Mouse (Mus musculus) neural tube, embryonic 13.5 days (tissue): ENCODE data around the gene C1ql1. TPM values are rescaled to one million over a fixed set of nuclear protein-coding genes. Genes with fewer than 3 reads are reported as not detected.

Experiments used
- ATAC-seq: fragments of 200-750 bp; cut with Nextera tagmentation; 2 replicates; pipeline ENCODE4 v1.8.0; 2017; ENCODE audit warnings: low read depth, mild to moderate bottlenecking, moderate TSS enrichment, moderate library complexity
- H3K27ac ChIP-seq: fragments of 300-500 bp; sonication (generic); replicated peaks from 2 replicates; pipeline ENCODE4 v1.5.1; 2015; ENCODE audit warnings: moderate library complexity, mild to moderate bottlenecking, inconsistent platforms
- H3K27me3 ChIP-seq: fragments of 300-500 bp; sonication (generic); 2 replicates; pipeline ENCODE4 v1.6.1; 2015; ENCODE audit warnings: mild to moderate bottlenecking, inconsistent platforms
- H3K36me3 ChIP-seq: fragments of 300-500 bp; sonication (generic); 2 replicates; pipeline ENCODE4 v1.6.1; 2015; ENCODE audit warnings: mild to moderate bottlenecking, inconsistent platforms
- H3K4me1 ChIP-seq: fragments of 300-500 bp; sonication (generic); replicated peaks from 2 replicates; pipeline ENCODE4 v1.6.1; 2015; ENCODE audit warnings: inconsistent platforms
- H3K4me2 ChIP-seq: fragments of 300-500 bp; sonication (generic); 2 replicates; pipeline ENCODE4 v1.6.1; 2015; ENCODE audit warnings: inconsistent platforms, mild to moderate bottlenecking, moderate library complexity
- H3K4me3 ChIP-seq: fragments of 300-500 bp; sonication (generic); 2 replicates; pipeline ENCODE4 v1.5.1; 2015; ENCODE audit warnings: mild to moderate bottlenecking, inconsistent platforms
- H3K9ac ChIP-seq: fragments of 300-500 bp; sonication (generic); 2 replicates; pipeline ENCODE4 v1.6.1; 2015; ENCODE audit warnings: moderate library complexity, mild to moderate bottlenecking, inconsistent platforms
- H3K9me3 ChIP-seq: fragments of 300-500 bp; sonication (generic); 2 replicates; pipeline ENCODE4 v1.6.1; 2016; ENCODE audit warnings: inconsistent platforms
- WGBS: fragments of 180-500 bp; shearing (Covaris S2); methylation state at CpG from one replicate; pipeline ENCODE4 v1.1.7; 2015; 5-methylcytosine and 5-hydroxymethylcytosine counted together
- polyA plus RNA-seq: library from polyadenylated mRNA; unstranded; fragments of >200 nt; fragmentation: Nextera tagmentation; extraction: Ambion mirVana; gene quantifications from 2 replicates; pipeline ENCODE4 v1.2.1, GENCODE M21; 2015

Gene C1ql1
- polyA plus RNA-seq, 1 experiment from 2014 or later, result 2.0 TPM

DNA sequence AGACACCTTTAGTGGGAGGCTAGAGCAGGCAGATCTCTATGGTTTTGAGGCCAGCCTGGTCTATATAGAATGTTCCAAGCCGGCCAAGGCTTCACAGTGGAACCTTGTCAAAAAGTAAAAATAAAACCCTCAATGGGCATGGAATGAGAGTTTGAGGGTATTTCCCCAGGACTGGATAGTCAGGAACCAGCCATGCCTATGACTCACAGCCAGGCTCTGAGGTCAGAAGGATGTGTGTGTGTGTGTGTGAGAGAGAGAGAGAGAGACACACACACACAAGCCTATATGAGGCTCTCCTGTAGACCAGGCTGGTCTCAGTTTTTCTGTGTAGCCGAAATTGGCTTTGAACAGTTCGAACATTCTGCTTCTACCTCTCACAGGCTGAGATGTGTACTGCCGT, 51.8 kb downstream of the C1ql1 start:
- Histone ChIP-seq H3K9me3 (no peaks in the 10 kb centered on the region), H3K27me3 (peaks cover 89% of the 10 kb centered on the region), H3K4me3 (no peak overlapping the region), H3K9ac (no peak overlapping the region), H3K27ac (no peak overlapping the region), H3K36me3 (no peaks in the 10 kb centered on the region), H3K4me1 (peaks cover 11% of the 10 kb centered on the region), H3K4me2 (no peak overlapping the region)
- no peak for ATAC-seq
- 84% methylated on average over 4 of the region's 4 CpGs for WGBS

DNA sequence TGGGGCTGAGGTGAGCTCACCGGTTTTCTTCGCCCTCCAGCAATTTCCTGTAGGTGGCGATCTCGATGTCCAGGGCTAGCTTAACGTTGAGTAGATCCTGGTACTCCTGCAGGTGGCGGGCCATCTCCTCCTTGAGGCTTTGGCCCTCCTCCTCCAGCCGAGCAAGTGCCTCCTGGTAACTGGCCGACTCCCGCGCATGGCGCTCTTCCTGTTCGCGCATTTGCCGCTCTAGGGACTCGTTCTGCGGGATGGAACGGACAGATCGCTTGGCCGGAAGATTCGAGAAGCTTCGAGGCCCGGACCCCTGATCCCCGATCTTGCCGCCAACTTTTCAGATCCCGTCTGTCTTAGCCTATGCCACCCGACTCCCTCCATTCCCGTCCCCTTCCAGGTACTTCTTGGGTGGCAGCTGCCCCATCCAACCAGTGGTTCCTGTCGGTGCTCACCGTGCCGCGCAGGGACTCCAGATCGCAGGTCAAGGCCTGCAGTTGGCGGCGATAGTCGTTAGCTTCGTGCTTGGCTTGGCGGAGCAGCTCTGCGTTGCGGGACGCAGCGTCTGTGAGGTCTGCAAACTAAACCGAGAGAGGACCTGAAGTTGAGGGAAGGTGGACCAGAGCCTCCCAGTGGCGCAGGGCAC, 53.4 kb downstream of the C1ql1 start:
- no peak for ATAC-seq
- WGBS, result 3% methylated on average over 43 of the region's 43 CpGs
- Histone ChIP-seq H3K36me3 (no peaks in the 10 kb centered on the region), H3K4me1 (peaks cover 17% of the 10 kb centered on the region), H3K4me2 (peak overlapping the region; percentile 51), H3K27ac (no peak overlapping the region), H3K9ac (peak overlapping the region; percentile 49; the same call in 1 of the 2 replicates), H3K4me3 (peak overlapping the region; percentile 26), H3K27me3 (peaks cover 84% of the 10 kb centered on the region), H3K9me3 (no peaks in the 10 kb centered on the region)

DNA sequence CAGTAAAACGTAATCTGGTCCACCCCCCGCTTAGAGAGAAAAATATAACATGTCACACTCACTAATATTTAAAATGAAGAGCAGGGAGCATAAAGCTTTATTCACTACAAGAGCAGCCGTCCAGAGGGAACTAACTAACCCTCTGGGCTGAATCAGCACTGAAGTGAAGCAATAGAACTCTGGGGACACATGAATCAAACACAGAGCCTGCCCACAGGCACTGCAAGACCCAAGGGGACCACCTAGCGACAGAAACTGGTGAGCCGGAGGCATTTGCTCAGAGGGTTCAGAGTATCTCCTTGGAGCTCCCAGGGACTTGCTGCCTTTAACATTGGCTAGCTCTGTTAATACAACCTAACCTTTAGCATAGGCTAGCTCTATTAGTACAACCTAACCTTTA, 56.4 kb downstream of the C1ql1 start:
- no peak overlapping the region for H3K9ac ChIP-seq
- no peak overlapping the region for H3K4me2 ChIP-seq
- no peak overlapping the region for H3K4me3 ChIP-seq
- H3K9me3 ChIP-seq, result no peaks in the 10 kb centered on the region
- no peaks in the 10 kb centered on the region for H3K36me3 ChIP-seq
- peaks cover 78% of the 10 kb centered on the region for H3K27me3 ChIP-seq
- 42% methylated on average over 5 of the region's 5 CpGs for WGBS
- H3K27ac ChIP-seq, result no peak overlapping the region
- H3K4me1 ChIP-seq, result peaks cover 21% of the 10 kb centered on the region
- ATAC-seq, result no peak

Other genes starting within 250 kb of the C1ql1 start
- gene Ccdc43, start 248.9 kb downstream of the C1ql1 start, polyA plus RNA-seq, result 33.4 and 43.0 TPM in 2 replicates
- gene Adam11, start 185.2 kb downstream of the C1ql1 start, polyA plus RNA-seq, result 40.1 and 47.0 TPM in 2 replicates
- 38.2 and 40.5 TPM in 2 replicates for gene Gjc1, start 127.0 kb downstream of the C1ql1 start, polyA plus RNA-seq
- gene Higd1b, start 110.8 kb downstream of the C1ql1 start, polyA plus RNA-seq, result 2.1 and 2.6 TPM in 2 replicates
- gene Eftud2, start 65.7 kb downstream of the C1ql1 start, polyA plus RNA-seq, result 134 TPM in 2 replicates
- 0.89 and 0.91 TPM in 2 replicates for gene Ccdc103, start 65.5 kb downstream of the C1ql1 start, polyA plus RNA-seq
- gene Fam187a, start 61.5 kb downstream of the C1ql1 start, polyA plus RNA-seq, result not detected in 2 replicates
- gene Gfap, start 45.8 kb downstream of the C1ql1 start, polyA plus RNA-seq, result 0.11 and 0.24 TPM in 2 replicates
- 1.7 and 2.5 TPM in 2 replicates for gene Kif18b, start 21.6 kb downstream of the C1ql1 start, polyA plus RNA-seq
- gene Nmt1, start 81.5 kb upstream of the C1ql1 start, polyA plus RNA-seq, result 31.2 and 32.3 TPM in 2 replicates
- gene Dcakd, start 81.6 kb upstream of the C1ql1 start, polyA plus RNA-seq, result 161 and 171 TPM in 2 replicates
- 0.98 and 1.6 TPM in 2 replicates for gene Plcd3, start 155.0 kb upstream of the C1ql1 start, polyA plus RNA-seq
- 8.5 and 9.9 TPM in 2 replicates for gene Acbd4, start 155.0 kb upstream of the C1ql1 start, polyA plus RNA-seq
- 3.6 and 3.9 TPM in 2 replicates for gene Hexim1, start 169.5 kb upstream of the C1ql1 start, polyA plus RNA-seq
- 17.3 and 17.6 TPM in 2 replicates for gene Hexim2, start 185.7 kb upstream of the C1ql1 start, polyA plus RNA-seq
- gene Fmnl1, start 224.4 kb upstream of the C1ql1 start, polyA plus RNA-seq, result 3.0 and 4.2 TPM in 2 replicates